Mouse (Mus musculus): ENCODE measurements at regions not wholly inside any gene's neighbourhood (a gene's known extent, or its start where the extent isn't known, plus 50 kb on each side); places are given as distances from the start of the nearest gene placed in this dataset.
A peak's percentile ranks its signal among the peaks of the same experiment; 100 is the strongest.

DNA sequence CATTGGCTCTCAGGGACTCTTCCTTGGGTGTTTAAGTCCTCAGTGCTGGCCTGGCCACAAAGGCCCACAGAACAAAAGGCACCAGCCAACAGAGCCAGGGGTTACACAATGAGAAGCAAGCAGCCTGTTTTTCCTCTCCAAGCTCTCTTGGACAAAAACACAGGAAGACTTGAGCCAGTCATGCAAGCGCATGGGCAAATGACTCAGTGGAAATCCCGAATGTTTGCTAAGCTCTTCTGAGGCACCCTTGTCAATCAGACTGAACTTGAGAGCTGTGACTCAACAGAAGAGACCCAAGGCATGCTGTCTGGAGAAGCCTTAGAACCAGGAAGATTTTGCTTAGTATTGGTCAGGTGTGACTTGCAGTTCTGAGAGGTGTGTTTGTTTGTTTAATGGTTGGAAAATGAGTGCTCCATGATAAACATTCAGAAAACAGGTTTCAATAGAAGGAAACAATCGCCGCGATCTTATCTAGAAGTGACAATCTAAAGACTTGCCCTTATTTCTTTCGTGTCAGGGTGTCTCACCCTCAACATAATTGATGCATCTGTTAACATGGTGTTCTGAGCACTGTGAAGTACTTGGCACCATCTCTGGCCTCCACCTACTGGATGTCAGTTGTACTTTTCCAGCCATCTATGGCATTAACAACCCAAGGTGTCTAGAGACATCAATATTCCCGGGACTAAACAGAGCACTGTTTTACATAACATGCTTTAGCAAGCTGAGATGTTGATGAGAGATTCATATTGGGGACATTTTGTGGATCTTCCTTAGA is 124.0 kb upstream of the Tmc1 start:
- peak; percentile 14 for DNase-seq

DNA sequence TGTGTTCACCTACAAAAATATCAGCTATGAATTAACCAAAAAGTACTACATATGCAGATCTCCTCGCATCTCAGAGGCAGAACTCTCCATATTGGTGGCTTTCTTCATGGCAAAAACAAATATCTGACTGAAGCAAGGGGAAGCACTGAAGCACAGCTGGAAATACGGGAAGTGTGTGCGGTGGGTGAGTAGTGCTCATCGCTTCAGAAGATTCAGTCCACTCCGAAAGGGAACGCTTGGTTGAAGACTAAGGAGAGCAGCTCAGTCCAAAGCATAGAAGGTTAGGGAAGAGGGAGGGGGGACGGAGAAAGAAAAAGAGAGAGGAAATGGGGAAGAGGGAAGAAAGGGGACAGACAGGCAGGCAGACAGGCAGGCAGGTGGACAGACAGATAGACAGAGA is 114.4 kb upstream of the Tmc1 start:
- no peak for DNase-seq

DNA sequence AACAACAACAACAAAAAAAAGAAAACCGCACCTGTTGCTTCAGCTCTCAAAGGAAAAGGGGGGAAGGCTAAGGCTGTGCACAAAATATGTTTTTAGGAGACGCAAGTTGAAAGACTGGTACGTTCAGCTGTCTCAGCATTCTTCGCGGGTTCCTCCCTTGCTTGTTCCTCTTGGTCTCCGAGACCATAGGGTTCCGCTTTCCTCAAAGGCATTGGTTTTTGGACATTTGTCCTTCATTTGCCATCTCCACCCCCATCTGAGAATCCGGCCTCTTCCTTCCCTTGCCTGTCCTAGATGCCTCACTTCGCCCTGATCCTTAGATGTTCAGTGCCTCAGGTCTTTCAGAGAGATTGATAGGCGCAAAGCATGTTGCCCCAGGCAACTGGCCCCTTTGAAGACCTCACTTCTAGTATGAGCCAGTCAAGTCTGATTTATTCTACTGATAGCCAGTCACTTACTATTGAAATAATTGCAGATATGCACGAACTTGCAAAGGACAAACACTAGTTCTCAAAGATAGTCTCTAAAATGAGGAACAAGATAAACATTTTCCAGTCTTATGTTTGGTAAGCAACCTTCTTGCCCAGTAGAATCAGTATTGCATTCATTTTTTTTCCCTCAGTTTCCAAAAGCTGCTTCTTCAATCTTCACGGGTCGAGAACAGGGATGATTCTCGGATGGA is 112.6 kb upstream of the Tmc1 start:
- no peak for DNase-seq

DNA sequence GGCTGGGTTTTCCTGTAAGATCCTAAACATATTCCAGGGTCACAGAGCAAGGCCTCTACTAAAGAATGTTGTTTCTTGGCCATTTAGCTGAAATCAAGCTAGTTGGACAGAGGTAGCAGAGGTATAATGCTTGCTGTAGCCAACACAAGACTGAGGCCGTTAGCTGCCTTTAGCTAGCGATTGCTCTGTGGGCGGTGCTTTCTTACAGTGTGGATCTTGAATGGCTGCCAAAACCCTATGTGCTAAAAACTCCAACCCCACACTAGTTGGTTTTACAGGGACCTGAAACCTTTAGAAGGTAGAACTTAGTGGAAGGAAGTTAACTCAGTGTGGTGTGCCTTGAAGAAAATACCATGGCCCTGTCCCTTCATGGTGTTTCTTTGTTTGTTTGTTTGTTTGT is 110.9 kb upstream of the Tmc1 start:
- no peak for DNase-seq

DNA sequence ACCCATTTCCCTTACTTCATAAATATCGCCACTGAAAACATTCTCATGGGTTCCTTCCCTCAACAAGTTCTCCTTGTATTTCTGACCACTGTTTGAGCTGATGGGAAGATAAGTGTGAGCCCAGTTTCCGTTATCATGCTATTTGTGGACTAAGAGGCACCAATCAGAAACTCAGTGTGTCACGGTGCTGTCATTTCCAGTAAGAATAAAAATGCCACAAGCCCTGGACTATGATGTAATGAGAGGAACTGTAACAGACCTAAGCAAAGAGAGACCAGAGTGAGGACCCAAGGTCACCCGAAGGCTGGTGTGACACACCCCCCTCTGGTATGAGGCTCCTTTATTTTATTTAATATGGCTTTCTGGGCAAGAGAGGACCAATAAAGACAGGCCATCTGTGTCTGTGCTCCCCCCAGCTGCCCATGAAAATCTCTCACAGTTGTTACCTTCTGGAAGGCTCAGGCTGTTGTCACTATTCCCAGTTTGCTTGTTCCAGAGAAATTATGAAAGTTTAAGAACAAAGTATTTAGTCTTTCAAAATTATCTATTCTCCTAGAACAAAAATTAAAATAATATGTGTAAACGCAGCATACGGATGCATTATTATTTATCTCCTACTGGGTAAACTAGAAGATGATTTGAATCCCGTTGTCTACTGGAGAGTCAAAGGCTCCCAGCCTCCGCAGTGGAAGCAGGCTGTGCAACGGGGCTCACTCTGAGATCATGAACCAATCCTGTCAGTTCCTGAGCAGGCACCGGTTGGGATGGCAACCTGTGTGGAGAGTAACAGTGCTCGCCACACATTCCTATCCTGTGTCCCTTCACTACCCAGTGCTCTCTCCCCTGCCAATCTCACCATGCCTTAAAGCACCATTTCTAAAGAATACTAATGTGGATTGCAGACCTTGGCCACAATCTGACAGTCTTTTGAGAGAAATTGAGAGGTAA is 99.9 kb upstream of the Tmc1 start:
- DNase-seq = no peak

DNA sequence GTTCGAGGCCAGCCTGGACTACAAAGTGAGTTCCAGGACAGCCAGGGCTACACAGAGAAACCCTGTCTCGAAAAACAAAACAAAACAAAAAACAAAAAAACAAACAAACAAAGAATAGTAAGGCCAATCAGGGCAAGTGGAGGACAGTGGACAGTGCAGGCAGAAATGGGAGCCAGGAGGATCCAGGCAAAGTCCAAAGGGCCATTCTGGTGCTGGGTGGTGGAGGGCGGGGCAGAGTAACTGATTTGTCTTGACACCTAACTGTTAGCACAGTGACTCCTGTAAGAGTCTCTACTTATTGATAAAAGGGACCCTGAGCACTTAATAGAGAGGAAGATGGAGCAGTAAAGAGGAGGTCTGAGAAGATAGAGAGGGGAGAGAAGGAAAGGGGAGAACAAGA is 98.8 kb upstream of the Tmc1 start:
- no peak for DNase-seq

DNA sequence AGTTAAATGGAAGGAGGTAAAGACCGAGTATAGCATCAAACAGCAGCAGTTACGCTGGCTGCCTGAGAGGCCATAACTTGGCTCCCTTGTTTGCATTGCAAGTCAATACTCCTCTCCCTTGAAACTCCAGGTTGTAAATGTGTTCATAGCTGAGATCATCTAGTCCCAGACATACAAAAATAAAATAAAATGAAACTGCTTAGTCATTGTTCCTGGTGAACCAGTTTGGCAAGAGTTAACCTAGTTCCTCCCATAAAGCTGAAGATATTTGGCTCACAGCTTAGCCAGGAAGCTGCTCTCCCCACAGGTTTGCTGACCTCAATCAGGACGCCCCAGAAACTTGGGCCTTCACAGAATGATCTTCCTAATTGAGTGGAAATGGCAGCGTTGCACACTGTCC is 97.9 kb upstream of the Tmc1 start:
- no peak for DNase-seq

DNA sequence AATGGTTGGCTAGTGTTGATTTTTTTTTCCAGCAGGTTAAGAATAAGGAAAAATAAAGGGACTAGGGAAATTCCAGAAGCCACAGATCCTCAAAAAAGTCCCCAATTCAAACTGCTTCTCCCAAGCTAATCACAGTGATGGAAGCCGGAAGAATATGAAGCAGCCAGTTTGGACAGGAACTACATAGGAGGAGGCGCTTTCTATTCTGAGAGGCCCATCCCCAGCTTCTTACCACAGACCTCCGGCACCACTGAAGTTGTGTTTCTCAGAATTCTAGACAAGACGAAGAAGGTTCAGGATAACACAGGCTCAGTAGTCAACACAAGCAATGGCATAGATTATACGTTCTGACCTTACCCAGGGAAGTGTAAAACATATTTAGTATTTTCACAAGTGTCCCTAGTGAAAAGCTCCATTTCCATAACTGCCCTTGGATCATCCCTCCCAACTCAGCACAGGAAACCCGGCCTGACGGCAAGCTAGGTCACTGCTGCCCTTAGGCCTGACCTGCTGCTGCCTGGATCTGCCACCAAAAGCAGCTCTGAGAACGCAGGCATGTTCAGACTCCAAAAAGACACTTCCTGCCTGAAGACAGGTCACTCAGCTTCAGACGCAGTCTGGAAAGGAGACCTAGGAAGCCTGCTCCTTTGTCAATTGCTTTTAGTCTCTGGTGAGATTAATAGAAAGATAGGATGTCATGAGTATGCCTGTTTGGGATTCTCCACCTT is 97.2 kb upstream of the Tmc1 start:
- DNase-seq = peak; percentile 19

DNA sequence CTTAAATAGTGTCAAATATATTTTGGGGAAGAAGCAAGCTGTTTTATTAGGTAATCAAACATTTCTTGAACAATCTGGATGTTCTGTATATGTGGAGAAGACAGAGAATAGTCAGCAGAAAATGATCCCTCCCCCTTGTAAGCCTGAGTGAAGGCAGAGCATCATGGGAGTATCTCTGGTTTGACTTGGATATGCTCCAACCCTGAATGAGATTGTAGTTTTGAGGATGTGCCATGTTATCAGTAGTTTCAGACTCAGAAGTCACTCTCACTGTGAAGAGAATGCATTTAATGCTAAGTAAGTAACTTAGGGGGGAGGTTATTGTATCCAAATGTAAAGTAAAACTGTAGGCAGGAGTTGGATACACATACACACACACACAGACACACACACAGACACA is 95.3 kb upstream of the Tmc1 start:
- DNase-seq = no peak

DNA sequence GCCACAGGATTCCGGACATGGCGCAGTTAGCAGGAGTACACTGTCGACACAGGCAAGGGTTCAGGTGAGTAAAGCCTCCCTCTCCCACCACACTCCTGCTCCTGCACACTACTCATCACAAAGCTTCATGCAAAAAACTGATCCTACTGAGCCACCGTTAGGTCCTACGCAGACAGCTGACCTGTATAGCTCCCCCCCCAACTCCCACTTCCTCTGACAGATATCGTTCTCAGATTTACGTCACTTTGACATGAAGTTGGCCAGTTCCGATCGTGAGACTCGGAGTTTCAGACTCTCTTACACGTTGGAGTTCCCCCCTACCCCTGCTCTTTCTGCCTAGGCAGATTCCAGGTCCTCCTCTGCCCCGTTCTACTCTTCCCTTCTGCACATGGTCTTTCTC is 91.6 kb upstream of the Tmc1 start:
- no peak for DNase-seq

DNA sequence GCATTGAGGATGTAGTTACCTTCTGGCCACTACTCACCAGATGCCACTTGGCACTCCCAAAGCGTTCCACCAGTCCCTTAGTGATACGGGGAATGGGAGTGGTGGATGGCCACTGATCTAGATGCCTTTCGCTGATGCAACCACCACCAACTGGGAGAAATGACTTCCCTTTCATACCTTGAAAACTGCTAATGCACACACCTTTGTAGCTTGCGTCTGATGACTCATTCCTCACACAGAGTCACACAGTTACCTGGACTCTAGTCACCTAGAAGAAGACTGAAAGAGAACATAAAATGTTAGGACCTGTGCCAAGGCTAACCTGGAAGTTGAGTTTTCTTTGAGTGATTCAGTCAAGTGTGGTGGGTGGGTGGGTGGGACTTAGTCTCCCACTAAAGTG is 90.0 kb upstream of the Tmc1 start:
- DNase-seq = no peak

DNA sequence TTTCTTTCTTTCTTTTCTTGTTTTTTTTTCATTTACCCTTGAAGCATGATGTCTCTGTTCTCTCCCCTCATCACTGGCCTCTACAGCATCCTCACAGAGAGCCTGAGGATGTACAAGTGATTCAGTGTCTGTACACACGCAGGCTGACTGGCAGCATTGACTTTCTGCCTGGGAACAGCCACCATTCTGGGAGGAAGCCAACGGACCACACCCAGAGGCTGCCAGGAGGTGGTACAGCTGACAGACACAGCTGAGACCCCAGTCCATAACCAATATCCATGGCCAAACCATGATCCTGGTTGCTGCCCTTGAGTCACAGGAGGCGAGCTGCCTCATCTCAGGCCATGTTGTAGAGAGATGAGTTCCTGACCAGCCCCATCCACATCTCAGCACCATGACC is 88.5 kb upstream of the Tmc1 start:
- DNase-seq = no peak

DNA sequence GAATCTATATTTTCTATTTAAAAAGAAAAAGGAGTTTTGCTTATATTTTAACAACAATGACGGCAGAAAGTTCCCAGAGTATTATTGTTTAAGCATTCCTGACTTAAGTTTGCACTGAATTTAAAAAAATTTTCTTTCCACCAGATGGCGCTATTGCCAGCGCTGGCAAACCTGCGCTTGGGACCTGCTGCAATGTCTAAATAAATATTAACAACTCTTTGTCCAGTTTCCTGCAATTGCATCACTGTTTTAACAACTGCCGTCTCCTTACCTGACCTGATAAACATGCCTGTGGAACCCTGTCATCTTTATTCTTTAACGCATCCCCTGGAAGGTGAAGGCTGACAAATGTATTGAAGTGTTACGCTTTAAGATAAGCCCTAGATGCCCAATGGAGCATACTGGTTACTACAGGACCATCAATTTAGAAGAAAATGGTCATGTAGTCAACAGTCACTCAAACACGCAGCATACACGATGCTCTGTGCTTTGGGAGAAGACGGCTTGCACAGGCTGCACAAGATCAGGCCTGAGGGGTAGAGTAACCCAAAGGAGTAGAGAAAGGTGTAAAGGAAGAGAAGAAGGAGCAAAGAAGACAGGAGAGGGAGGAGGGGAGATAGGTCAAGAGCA is 83.6 kb upstream of the Tmc1 start:
- peak; percentile 61 for DNase-seq

DNA sequence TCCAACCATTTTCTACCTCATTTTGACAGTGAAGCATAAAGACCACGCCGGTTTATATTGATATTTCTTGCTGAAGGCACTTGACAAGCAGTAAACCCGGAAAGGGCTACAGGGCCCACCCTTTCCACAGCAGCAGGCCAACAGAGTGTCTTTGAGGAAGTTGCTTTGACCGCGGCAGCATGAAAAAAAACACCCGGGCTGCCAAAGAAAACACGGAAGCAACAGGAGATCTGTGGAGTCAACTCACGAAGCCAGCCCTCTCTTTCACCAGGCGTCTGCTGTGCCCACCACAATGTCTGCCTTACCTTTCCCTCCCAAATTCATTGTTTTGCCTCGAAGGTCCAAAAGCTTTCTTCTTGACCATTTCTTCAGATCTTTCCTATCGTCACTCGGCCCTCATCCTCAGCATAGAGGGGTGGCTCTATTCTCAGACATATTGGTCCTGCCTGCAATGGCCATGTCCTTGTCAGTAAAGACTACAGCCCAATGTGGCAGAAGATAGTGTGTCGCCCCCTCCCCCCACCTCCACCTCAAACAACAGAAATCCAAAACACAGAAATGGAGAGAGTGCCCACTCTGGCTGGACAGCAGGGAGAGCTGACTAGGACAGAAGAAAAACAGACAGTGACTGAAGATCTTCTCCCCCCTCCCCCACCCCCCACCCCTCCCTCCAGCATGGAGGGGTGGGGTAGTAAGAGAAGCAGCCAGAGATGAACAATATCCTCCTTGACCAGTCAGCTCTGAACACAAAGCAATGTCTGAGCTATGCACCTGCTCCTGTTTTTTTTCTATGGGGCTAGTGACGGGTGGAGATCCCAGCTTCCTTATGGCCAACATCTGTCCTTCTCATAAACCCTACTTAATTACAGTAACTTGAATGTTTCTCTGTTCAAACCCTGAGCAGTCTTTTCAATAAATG is 82.8 kb upstream of the Tmc1 start:
- peak; percentile 66 for DNase-seq

DNA sequence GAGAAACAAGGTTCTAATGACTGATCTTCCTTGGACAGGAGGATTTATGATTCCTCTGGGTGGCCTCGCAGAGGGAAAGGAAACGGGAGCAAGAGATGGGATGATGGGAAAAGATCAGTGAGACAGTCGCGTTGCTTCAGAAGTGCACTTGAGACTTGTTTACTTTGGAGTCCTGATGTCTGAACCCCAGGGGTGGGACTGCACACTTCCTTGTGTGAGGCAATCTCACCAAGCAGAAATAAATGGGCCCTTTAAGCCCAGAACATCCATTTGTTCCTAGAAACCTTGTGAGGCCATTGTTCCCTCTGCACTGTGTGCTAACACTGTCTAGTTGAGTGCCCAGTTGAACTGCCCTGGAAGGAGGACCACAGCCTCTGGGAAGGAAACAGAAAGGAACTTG is 81.5 kb upstream of the Tmc1 start:
- DNase-seq = no peak

DNA sequence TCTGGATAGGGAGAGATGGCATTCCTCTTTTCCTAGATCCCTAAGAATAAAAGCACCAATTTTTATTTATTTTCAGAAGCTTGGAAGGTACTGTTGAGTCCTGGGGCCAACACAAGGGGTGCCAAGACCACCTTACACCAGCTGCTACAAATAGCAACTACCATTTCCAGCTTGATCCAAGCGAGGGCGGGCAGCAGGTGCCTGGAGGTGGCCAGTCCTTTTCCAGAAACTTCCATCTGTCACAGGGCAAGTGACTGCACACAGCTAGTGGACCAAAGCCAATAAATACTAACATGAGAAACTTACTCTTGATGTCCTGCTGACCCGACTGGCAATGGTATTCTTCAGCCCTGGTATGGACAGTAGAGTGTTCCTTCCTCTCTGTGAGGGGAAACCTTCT is 80.0 kb upstream of the Tmc1 start:
- DNase-seq = no peak

DNA sequence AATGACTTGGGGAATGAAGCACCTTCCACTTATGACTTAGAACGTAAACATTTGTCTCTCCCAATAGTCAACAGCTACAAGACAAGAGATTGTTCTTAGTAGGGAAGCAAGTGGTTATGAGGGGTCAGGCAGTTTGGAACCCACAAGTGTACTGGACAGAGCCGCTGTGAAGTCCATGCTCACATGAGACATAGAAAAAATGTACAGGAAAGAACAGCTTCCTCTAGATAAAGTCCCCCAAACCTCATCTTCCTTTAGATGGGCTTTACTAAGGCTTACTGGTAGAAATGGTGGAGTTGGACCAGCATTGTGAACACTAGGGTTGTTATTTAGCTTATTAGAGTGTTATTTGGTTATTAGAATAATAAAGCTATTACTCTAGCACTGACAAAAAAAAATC is 78.6 kb upstream of the Tmc1 start:
- DNase-seq = no peak

DNA sequence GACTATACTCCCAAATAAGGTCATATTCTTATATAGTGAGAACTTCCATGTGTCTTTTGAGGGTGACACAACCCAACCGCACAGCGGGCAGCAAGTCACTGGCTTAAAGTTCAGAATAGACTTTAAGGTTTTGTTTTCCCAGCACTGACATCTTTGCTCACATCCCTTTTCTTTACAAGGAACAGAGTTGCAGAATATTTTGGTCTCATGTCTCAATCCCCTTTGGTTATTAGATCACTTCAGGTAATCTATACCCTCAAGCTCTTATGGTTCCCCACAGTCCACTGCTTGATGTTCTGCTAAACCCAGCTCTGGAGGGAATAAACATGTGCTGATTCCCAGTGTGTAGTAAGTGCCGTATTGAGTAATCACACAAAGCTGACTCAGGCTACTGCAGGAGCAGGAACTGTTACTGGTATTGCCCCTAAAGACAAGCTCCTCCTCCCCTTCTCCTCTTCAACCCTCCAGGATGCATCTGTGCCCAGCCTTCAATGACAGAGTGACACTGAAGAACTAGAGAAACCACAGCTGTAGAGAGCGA is 77.8 kb upstream of the Tmc1 start:
- DNase-seq = peak; percentile 34

DNA sequence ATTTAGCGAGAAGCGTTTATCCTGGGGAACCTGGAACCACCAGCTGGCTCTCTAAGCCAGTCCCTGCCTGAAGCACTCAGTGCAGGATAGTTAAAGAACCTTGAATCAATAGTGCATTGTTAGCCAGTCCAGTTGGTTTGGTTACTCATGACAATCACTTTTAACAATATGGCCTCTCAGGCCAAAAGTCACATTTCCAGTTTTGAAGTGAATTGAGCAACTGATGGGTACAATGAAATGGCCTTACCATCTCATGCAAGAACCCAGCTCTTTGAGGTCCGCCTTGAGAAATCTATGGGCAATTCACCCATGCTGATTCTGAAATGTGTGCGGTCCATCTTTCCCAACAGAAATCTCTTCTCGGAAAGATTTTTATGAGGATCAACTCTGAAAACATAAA is 77.0 kb upstream of the Tmc1 start:
- no peak for DNase-seq

DNA sequence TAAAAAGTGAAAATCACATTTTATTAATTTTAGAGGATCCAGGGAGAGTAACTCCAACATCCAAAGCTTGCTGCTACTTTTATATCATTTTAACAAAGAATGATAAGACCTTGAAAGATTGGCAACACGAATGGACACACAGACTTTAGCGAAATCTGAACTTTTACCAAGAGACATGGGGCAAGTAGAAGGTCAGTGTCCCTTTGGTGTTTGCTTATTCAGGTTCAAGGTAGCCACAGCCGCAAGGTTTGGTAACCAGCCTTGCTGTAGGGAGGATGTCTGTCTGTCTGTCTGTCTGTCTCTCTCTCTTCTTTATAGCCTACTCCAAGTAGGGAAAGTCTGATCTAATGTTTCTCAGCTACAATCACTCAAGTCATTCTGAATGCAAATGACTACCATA is 75.0 kb upstream of the Tmc1 start:
- DNase-seq = no peak

DNA sequence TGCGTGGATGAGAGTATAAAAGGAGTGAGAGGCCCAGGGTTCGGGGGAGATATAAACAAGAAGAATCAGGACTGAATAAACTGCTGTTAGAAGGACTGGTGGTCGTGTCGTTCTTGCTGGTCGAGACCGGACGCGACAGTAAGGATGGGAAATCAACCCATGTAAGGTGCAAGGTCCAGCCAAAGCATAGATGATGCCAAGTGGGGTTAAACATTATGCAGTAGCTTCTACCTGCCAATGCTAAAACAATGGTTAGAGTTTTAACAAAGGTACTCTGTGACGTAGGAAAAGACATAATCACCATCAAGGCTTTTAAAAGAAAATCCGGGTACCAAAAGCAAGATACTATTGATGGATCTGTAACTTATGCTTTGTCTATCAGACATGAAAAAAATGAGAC is 58.4 kb upstream of the Tmc1 start:
- no peak for DNase-seq
